Mouse (Mus musculus) gastrocnemius, adult 8-10 months (tissue): ENCODE data around the gene Coq8a. TPM values are rescaled to one million over a fixed set of nuclear protein-coding genes. Genes with fewer than 3 reads are reported as not detected.

ENCODE experiments used
- DNase-seq, 2 experiments: peaks; one replicate each; pipeline ENCODE4 v3.0.0; 2022; ENCODE audit warnings: low spot score in 2 of 2
- total RNA-seq, 4 experiments: library from RNA; stranded (reverse); gene quantifications; 2 replicates each; pipeline ENCODE4 v1.2.4; 2022

The Coq8a gene
- total RNA-seq, 4 experiments from 2014 or later: 819 to 1,131 (median 992) TPM

- no peak for DNase-seq
Observed at GRCm38 (mm10) chr1:180118233-180118632, 81.2 kb downstream of the Coq8a start.

- no peak for DNase-seq
Observed at GRCm38 (mm10) chr1:180116525-180116924, 82.9 kb downstream of the Coq8a start.

Other genes with a start within 250 kb of the Coq8a start
- gene Cdc42bpa, start 239.1 kb downstream of the Coq8a start, total RNA-seq: 10 to 100 TPM; 18.8 to 27.4 (median 24.2) TPM
- 1 to 10 TPM; 7.2 to 8.1 (median 7.8) TPM for gene Psen2, start 63.8 kb upstream of the Coq8a start, total RNA-seq
- 10 to 100 TPM; 11.9 to 15.9 (median 13.6) TPM for gene Itpkb, start 130.9 kb upstream of the Coq8a start, total RNA-seq